Mouse (Mus musculus): ENCODE results near the gene Nr3c2. TPM values are rescaled to one million over a fixed set of nuclear protein-coding genes. Genes with fewer than 3 reads are reported as not detected.

Nr3c2 gene
- total RNA-seq, 2 experiments from 2014 or later = 4.0 to 5.4 TPM

DNA sequence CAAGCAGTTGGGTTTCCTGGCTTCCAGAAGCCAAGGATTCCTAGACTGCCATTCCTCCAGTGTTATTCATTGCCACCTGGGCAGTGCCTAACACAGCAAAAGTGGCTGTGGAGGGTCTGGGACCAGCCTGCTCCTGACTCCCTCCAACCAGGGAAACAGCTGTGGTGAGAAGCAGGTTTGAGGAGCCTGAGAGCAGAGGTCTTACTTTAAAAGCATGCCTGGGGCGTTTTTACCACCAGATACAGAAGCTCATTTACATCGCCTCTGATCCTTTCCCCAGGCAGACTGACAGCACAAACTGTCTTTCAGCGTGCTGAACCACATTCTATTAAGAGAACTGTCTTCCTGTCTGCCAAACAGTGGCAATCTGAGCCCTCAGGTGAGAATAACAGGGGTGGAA is 380.7 kb downstream of the Nr3c2 start:
- DNase-seq = no peak
- intact Hi-C loops (cut with DNase I; ENCODE audit: low total_unique reads) = no loop called here

DNA sequence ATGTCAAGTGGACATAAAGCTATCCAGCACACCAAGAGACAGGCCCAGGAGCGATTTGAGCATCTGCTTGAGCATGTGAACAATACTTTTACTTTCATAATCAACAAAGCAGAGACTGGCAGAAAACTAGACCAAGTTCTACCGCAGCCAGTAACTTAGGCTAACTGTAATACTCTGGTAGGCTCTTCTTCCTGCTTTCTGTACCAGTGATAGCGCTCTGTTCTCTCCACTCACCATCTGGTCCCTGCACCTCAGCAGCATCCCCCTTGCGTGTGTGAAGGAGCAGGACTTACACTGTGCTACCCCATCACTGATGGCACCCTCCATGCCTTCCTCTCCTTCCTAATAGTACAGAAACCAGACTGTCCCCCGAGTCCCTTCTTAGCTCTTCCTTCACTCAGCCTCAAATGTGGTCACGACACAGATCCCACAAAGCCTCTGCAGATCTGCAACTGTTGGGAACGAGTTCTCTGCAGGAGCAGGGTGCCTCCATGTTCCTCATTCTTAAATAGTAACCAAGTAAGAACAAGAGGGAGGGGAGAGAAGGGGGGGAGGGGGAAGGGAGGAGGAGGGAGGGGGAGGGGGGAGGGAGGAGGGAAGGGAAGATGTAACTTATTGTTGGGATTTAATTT is 383.5 kb downstream of the Nr3c2 start:
- intact Hi-C loops (cut with DNase I; ENCODE audit: low total_unique reads) = no loop called here
- DNase-seq = no peak

DNA sequence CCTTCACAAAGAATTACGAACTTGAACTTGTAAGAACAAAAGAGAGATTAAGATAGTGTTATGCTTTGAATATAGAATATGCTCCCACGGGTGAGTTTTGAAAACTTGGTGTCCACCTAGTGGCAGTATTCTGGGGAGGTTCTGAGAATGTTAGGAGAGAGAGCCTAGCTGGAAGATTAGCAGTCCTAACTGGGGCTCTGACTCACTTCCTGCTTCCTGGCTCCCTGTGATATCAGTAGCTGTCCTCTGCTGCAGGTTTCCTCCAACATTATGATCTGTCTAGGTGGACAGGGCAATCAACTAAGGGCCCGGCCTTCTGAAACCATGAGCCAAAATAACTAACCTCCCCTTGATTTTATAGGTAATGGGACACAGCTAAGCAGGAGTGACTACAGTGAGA is 385.2 kb downstream of the Nr3c2 start:
- intact Hi-C loops (cut with DNase I; ENCODE audit: low total_unique reads) = no loop called here
- no peak for DNase-seq

DNA sequence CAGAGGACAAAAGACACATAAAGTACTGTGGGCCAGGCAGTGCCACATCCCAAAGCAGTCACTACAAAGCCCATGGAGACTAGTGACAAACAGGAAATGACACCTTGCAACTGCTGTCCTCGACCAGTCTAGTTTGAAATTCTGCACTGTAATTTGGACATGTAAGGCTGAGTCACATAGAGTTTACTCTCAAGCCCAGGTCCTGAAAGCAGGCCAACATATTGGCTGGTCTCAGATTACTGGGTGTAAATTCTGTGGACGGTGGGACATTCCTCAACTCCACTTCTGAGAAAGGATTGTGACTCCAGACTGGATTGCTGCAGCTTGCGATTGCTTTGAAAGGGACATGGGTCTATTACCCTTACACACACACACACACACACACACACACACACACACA is 388.8 kb downstream of the Nr3c2 start:
- peak; percentile 28 for DNase-seq
- intact Hi-C loops (cut with DNase I; ENCODE audit: low total_unique reads) = no loop called here

DNA sequence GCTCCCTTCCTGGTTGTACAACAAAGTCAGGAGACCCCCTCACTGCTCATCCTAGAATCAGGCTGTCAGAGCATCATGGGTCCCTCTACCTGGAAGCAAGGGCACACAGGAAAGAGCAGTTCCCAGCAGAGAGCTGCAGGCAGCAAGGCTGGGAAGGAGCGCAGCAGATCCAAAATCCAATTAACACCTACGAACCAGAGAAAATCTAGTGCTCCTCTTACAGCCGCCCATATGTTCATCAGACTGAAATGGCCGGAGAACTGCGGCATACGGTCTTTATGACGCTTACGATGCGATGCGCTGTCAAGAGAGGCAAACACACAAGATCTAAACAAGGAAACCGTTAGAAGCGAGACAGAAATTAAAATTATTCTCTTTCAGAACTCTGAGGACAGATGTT is 389.2 kb downstream of the Nr3c2 start:
- intact Hi-C loops (cut with DNase I; ENCODE audit: low total_unique reads) = no loop called here

DNA sequence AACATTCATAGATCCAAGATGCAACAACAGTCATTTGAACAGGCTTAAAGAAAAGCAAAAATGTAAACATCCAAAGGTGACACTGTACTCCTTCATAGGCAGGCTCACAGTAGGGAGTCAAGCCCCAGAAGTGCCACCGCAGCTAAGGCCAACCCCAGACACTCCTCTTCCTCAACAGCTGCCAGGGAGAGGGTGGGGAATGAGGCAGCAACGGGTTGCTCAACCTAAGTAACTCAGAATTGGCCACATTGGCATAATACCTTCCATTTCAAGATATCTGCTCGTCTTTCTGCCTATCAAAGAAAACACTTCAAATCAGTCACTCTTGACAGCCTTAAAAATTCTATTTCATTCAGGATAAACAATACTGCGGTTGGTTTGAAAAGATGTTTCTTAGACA is 392.9 kb downstream of the Nr3c2 start:
- no peak for DNase-seq
- intact Hi-C loops (cut with DNase I; ENCODE audit: low total_unique reads) = no loop called here

More for the DNA sequence above, 389.2 kb downstream of the Nr3c2 start:
- no peak for DNase-seq

DNA sequence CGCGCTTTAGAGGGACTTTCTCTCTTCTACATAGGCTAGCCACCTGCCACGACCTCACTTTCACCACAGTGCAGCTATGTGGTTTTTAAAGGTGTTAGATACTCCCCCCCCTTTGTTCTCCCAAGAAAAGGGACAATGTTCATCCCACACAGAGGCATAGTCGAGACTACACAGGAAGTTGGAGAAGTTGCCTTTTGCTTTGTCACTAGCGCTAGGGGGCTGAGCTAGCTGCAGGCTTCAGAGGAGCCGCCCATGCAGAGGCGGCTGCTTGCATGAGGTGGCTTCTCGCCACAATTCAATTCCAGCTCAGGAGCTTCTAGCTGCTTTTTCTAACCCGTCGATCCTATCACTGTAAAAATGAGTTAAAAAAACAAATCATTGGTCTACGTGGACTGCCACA is 393.4 kb downstream of the Nr3c2 start:
- no peak for DNase-seq
- intact Hi-C loops (cut with DNase I; ENCODE audit: low total_unique reads) = no loop called here

DNA sequence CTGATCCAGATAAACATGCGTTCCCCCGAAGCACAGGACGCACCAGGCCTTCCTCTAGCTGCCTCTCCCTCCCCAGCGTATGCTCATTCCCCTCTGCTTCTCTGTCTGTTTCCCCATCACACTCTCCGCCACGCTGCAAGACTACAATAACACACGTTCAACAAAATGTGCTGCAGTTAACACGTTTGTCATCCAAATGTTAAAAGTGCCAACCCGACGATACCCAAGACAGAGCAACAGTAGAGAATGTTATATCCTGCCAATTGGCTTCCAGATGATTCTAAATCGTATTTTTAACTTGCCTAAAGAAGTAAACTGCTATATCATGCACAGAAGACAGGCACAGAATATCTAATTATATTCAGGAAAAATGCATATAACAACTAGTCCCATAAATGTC is 395.4 kb downstream of the Nr3c2 start:
- intact Hi-C loops (cut with DNase I; ENCODE audit: low total_unique reads) = no loop called here
- DNase-seq = no peak

Measured in gastrocnemius, postnatal 14 days (tissue).